ENCODE assay signal across 8 mouse cellular contexts in genomic region chr16:11066833-11067191, GRCm38 (mm10). TPM values are rescaled to one million over a fixed set of nuclear protein-coding genes. Genes with fewer than 3 reads are reported as not detected.
DNase-seq lines count a peak whose midpoint lies in the region; ATAC-seq lines count a peak whose summit lies in the region.

No protein-coding gene starts in this region.

- peak overlapping the region; percentile 86 for H3K4me2 ChIP-seq in liver, embryonic 16.5 days (ENCODE audit: low read depth, low read length)

- peaks cover 51% of the 10 kb centered on the region for H3K4me1 ChIP-seq in heart, embryonic 10.5 days
- peaks cover 14% of the 10 kb centered on the region for H3K4me1 ChIP-seq in liver, embryonic 16.5 days (ENCODE audit: control insufficient read depth, low read depth, low read length)

- DNase-seq in lung, adult 18-20 months, result peak; percentile 46 to 59
- no peak for DNase-seq in lung, postnatal 25 days (ENCODE audit: low spot score)
- peak; percentile 79 to 80 for DNase-seq in cerebellum, postnatal 14 days
- DNase-seq in heart, embryonic 10.5 days (ENCODE audit: low spot score), result no peak
- peak; percentile 51 for DNase-seq in kidney, adult 9 months
- peak; percentile 42 for DNase-seq in ovary, postnatal 10 days (ENCODE audit: low spot score)
- no peak for DNase-seq in T-cell, adult 2 months (ENCODE audit: low spot score)

- no peak for ATAC-seq in liver, embryonic 16.5 days (ENCODE audit: low read depth)

- peaks cover 12% of the 10 kb centered on the region; the same call in 1 of the 2 replicates for H3K36me3 ChIP-seq in heart, embryonic 10.5 days
- H3K36me3 ChIP-seq in liver, embryonic 16.5 days (ENCODE audit: control insufficient read depth, insufficient read depth), result no peaks in the 10 kb centered on the region

- peak overlapping the region; percentile 80 for H3K4me3 ChIP-seq in heart, embryonic 10.5 days
- peak overlapping the region; percentile 64 for H3K4me3 ChIP-seq in liver, embryonic 16.5 days (ENCODE audit: low read depth, low read length)

- peak overlapping the region; percentile 96 for H3K27ac ChIP-seq in heart, embryonic 10.5 days
- H3K27ac ChIP-seq in liver, embryonic 16.5 days (ENCODE audit: low read length), result no peak overlapping the region

- H3K9ac ChIP-seq in liver, embryonic 16.5 days (ENCODE audit: low read depth, low read length), result peak overlapping the region; percentile 59; the same call in 1 of the 2 replicates

- no peaks in the 10 kb centered on the region for H3K9me3 ChIP-seq in heart, embryonic 10.5 days
- H3K9me3 ChIP-seq in liver, embryonic 16.5 days (replicated peaks; ENCODE audit: control insufficient read depth, low read length), result no peaks in the 10 kb centered on the region

- under 1% methylated on average over 22 of the region's 22 CpGs for WGBS in heart, embryonic 10.5 days
- under 1% methylated on average over 22 of the region's 22 CpGs for WGBS in liver, embryonic 16.5 days (ENCODE audit: insufficient replicate concordance)

- no peaks in the 10 kb centered on the region for H3K27me3 ChIP-seq in heart, embryonic 10.5 days (ENCODE audit: insufficient read depth, poor library complexity, severe bottlenecking)
- H3K27me3 ChIP-seq in liver, embryonic 16.5 days (ENCODE audit: control insufficient read depth, insufficient read depth, low read depth, low read length), result peaks cover 24% of the 10 kb centered on the region

RNA-seq across cellular contexts. Expression of gene Litaf, which starts 0.9 kb away (rescaled TPM):
- 60.8 and 68.7 TPM in 2 replicates for polyA plus RNA-seq in heart, embryonic 10.5 days (2016; fragmentation: Nextera tagmentation; extraction: Ambion mirVana)
- 45.4 and 52.9 TPM in 2 replicates for polyA plus RNA-seq in liver, embryonic 16.5 days (2015; fragmentation: Nextera tagmentation; extraction: Ambion mirVana)

RNA-seq across cellular contexts. Expression of gene Snn, which starts 6.1 kb away (rescaled TPM):
- 37.2 and 38.3 TPM in 2 replicates for polyA plus RNA-seq in heart, embryonic 10.5 days (2016; fragmentation: Nextera tagmentation; extraction: Ambion mirVana)
- 2.4 TPM in 2 replicates for polyA plus RNA-seq in liver, embryonic 16.5 days (2015; fragmentation: Nextera tagmentation; extraction: Ambion mirVana)

Comparison
In these comparisons a context has a peak if more than half of its experiments do, and no peak if none do; other contexts are left out.
1. DNase-seq: peak in lung, adult 18-20 months (2 of 2), cerebellum, postnatal 14 days (2 of 2), kidney, adult 9 months (single experiment) and ovary, postnatal 10 days (single experiment); none in lung, postnatal 25 days (single experiment), heart, embryonic 10.5 days (single experiment) and T-cell, adult 2 months (single experiment).
2. RNA of gene Snn, which starts 6.1 kb away (polyA plus RNA-seq): 37.2 to 38.3 TPM in heart, embryonic 10.5 days; 2.4 TPM in liver, embryonic 16.5 days; every median in the first group is over 10 times any median in the second.